In genomic region chr10:70095506-70096270, GRCm38 (mm10) we compare ENCODE assay signal across 8 mouse cellular contexts. TPM values are rescaled to one million over a fixed set of nuclear protein-coding genes. Genes with fewer than 3 reads are reported as not detected.
A peak's percentile ranks its signal among the peaks of the same experiment; 100 is the strongest.
DNase-seq lines count a peak whose midpoint lies in the region; ATAC-seq and TF ChIP-seq lines count a peak whose summit lies in the region.

No protein-coding gene starts in this region.

- H3K4me3 ChIP-seq in liver, adult 2 months (ENCODE audit: insufficient read depth, low read depth, low read length), result peak overlapping the region; percentile 24
- H3K4me3 ChIP-seq in heart, embryonic 14.5 days (ENCODE audit: control insufficient read depth in 1 of 2, insufficient read depth in 1 of 2, low read depth in 1 of 2, low read length in 2 of 2), result peak overlapping the region; percentile 69 to 99
- H3K4me3 ChIP-seq in liver, embryonic 12.5 days, result peak overlapping the region; percentile 77

- peaks cover 23% of the 10 kb centered on the region for H3K79me2 ChIP-seq in liver, adult 2 months (ENCODE audit: control insufficient read depth, insufficient read depth, low read length)

- no peaks in the 10 kb centered on the region for H3K9me3 ChIP-seq in heart, embryonic 14.5 days (ENCODE audit: control insufficient read depth, low read length)
- no peaks in the 10 kb centered on the region for H3K9me3 ChIP-seq in liver, embryonic 12.5 days (replicated peaks)

- no peaks in the 10 kb centered on the region for H3K27me3 ChIP-seq in liver, adult 2 months (ENCODE audit: control insufficient read depth, insufficient read depth, low read length)
- H3K27me3 ChIP-seq in heart, embryonic 14.5 days (ENCODE audit: control insufficient read depth, insufficient read depth, low read length), result no peaks in the 10 kb centered on the region
- H3K27me3 ChIP-seq in liver, embryonic 12.5 days (replicated peaks), result no peaks in the 10 kb centered on the region
- no peaks in the 10 kb centered on the region for H3K27me3 ChIP-seq in splenic B cell, adult 2 months (ENCODE audit: control insufficient read depth, insufficient read depth, low read length, poor library complexity, severe bottlenecking)

- 10% methylated on average over 13 of the region's 13 CpGs for WGBS in liver, adult 2 months
- 22% methylated on average over 13 of the region's 13 CpGs for WGBS in heart, embryonic 14.5 days
- WGBS in liver, embryonic 12.5 days (ENCODE audit: insufficient replicate concordance), result 18% methylated on average over 13 of the region's 13 CpGs

- no peaks in the 10 kb centered on the region for H3K36me3 ChIP-seq in liver, adult 2 months (ENCODE audit: control insufficient read depth, insufficient read depth, low read length)
- peaks cover 3% of the 10 kb centered on the region; the same call in 1 of the 2 replicates for H3K36me3 ChIP-seq in heart, embryonic 14.5 days (ENCODE audit: control insufficient read depth, insufficient read depth, low read length)
- H3K36me3 ChIP-seq in liver, embryonic 12.5 days, result peaks cover 11% of the 10 kb centered on the region
- H3K36me3 ChIP-seq in splenic B cell, adult 2 months (ENCODE audit: control insufficient read depth, insufficient read depth, low read length, poor library complexity, severe bottlenecking), result no peaks in the 10 kb centered on the region

- no peak for TF ChIP-seq CTCF in liver, adult 2 months (IDR thresholded peaks at IDR 0.05; ENCODE audit: low read depth, low read length)

- H3K9ac ChIP-seq in liver, adult 2 months (ENCODE audit: low read depth, low read length), result peak overlapping the region; percentile 37; the same call in 1 of the 2 replicates
- peak overlapping the region; percentile 75 for H3K9ac ChIP-seq in heart, embryonic 14.5 days (ENCODE audit: low read length)
- peak overlapping the region; percentile 86 for H3K9ac ChIP-seq in liver, embryonic 12.5 days

- peaks cover 17% of the 10 kb centered on the region for H3K4me1 ChIP-seq in liver, adult 2 months (ENCODE audit: control insufficient read depth, insufficient read depth, low read length)
- peaks cover 20 to 41% of the 10 kb centered on the region in 2 experiments for H3K4me1 ChIP-seq in heart, embryonic 14.5 days (ENCODE audit: control insufficient read depth in 2 of 2, insufficient read depth in 2 of 2, low read length in 2 of 2)
- peaks cover 61% of the 10 kb centered on the region for H3K4me1 ChIP-seq in liver, embryonic 12.5 days

- H3K27ac ChIP-seq in liver, adult 2 months (replicated peaks; ENCODE audit: insufficient read depth, low read depth, low read length), result peak overlapping the region; percentile 85
- H3K27ac ChIP-seq in heart, embryonic 14.5 days (replicated peaks in 1 of 2; ENCODE audit: control insufficient read depth in 1 of 2, insufficient read depth in 1 of 2, low read depth in 2 of 2, low read length in 2 of 2), result peak overlapping the region; percentile 93 to 94
- H3K27ac ChIP-seq in liver, embryonic 12.5 days, result peak overlapping the region; percentile 84

- TF ChIP-seq POLR2A in liver, adult 2 months (IDR thresholded peaks at IDR 0.05; ENCODE audit: extremely low read depth, insufficient read depth, low read length), result no peak

- H3K4me2 ChIP-seq in heart, embryonic 14.5 days (ENCODE audit: low read length), result peak overlapping the region; percentile 74
- H3K4me2 ChIP-seq in liver, embryonic 12.5 days, result peak overlapping the region; percentile 98

- DNase-seq in liver, adult 2 months (ENCODE audit: extremely low read depth, low read depth, low spot score), result peak; percentile 75
- DNase-seq in liver (no peak), R1 (ENCODE audit: low read depth, low spot score) (peak; percentile 85)
- peak; percentile 37 for DNase-seq in splenic B cell, adult 2 months (ENCODE audit: low read depth, low spot score)
- no peak for DNase-seq in left cerebral cortex, adult 18-20 months (ENCODE audit: low spot score in 2 of 2)
- no peak for DNase-seq in ovary, postnatal 14 days (ENCODE audit: low spot score)

- no peak for ATAC-seq in heart, embryonic 14.5 days (ENCODE audit: insufficient number of reproducible peaks, insufficient read depth, low FRiP score, low read depth)
- ATAC-seq in liver, embryonic 12.5 days, result no peak

RNA-seq across cellular contexts. Expression of gene Ccdc6, which starts 1.2 kb away (rescaled TPM):
- 8.4 and 10.1 TPM in 2 replicates for total RNA-seq in liver, adult 2 months (2014; rRNA removed)
- 10.5 and 10.7 TPM in 2 replicates for polyA plus RNA-seq in liver, adult 2 months (2012; rRNA removed)
- polyA plus RNA-seq in heart, embryonic 14.5 days (2014; fragmentation: Nextera tagmentation; extraction: Ambion mirVana), result 22.9 and 24.8 TPM in 2 replicates
- 9.5 and 10.2 TPM in 2 replicates for polyA plus RNA-seq in liver, embryonic 12.5 days (2016; fragmentation: Nextera tagmentation; extraction: Ambion mirVana)
- total RNA-seq in left cerebral cortex, adult 18-20 months (2021), result 10 to 100 TPM; 53.7 to 65.9 TPM

Comparison
In these comparisons a context has a peak if more than half of its experiments do, and no peak if none do; other contexts are left out.
1. DNase-seq: peak in liver, adult 2 months (single experiment), R1 (single experiment) and splenic B cell, adult 2 months (single experiment); none in liver (single experiment), left cerebral cortex, adult 18-20 months (0 of 2) and ovary, postnatal 14 days (single experiment).
2. H3K4me3 ChIP-seq: peak in every context shown above with its lines; median percentile 84 in heart, embryonic 14.5 days; 77 in liver, embryonic 12.5 days; 24 in liver, adult 2 months.
3. Peak in every context shown above with its lines, with median percentiles within 50 percentile points of each other: H3K27ac ChIP-seq and H3K9ac ChIP-seq.